Mouse (Mus musculus): ENCODE measurements around the gene Rassf1. TPM values are rescaled to one million over a fixed set of nuclear protein-coding genes. Genes with fewer than 3 reads are reported as not detected.
"Not testable (repeated sequence)": the region's sequence is repeated elsewhere in the genome, so short reads cannot be mapped to it uniquely, and the experiment has no call there.

Rassf1 gene
- total RNA-seq, 2 experiments from 2014 or later: 16.3 to 18.1 TPM

DNA sequence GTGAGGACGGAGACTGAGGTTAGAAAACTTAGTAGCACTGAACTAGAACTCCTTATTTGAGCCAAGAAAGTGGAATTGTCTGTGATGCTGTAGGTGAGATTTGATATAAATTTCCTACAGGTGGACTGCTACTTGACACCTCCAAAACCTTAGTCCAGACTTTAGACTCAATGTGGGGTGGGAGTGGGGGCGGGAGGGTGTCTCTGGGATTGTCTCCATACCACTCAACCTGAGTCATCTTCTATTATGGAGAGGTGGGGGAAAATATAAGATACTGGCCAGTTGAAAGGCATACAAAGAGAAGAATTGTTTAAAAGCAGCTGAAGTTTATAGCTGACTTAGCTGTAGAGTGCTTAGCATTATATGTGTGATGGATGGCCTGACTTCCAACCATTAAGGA, 4.3 kb downstream of the Rassf1 start:
- DNase-seq (ENCODE audit: low spot score in 2 of 2): no peak

DNA sequence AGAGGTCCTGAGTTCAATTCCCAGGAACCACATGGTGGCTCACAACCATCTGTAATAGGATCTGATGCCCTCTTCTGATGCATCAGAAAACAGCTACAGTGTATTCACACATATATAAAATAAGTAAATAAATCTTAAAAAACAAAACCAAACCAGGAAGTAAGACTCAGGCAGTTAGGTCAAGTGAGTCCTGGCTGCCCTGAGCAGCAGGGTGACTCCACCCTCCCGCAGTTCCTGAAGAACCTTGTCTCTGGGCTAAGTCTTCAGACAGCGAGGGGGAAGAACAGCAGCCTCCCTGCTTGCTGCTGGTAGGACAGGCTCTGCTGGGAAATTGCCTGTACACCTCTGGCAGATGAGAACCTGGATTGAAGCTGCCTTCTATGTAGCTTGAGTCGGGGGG, 5.0 kb downstream of the Rassf1 start:
- no peak for DNase-seq (ENCODE audit: low spot score in 2 of 2)

DNA sequence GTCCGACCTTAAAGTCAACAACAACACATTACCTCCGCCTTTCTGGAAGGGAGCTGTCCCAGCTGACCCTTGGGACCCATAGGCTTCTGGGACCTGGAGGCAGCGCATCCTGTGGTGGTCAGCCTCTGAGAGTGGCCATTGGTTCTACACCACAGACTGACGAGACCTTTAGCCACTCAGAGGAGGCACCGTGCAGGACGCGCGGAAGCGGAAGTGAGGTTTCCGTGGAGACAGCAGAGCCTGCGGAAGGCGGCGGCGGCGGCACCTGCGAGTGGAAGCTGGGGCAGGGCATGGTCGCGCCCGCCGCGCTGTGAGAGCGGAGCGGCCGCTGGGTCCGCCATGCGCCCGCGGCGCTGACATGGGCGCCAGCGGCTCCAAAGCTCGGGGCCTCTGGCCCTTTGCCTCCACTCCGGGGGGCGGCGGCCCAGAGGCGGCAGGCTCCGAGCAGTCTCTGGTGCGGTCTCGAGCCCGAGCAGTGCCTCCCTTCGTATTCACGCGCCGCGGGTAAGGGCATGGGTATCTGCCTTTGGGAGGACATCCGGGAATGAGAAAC, 11.8 kb downstream of the Rassf1 start, which contains the start of gene Tusc2:
Gene Tusc2, plus strand, starts transcription at position 227 of the 553 bp plus-strand sequence.
- peak; percentile 95 to 98 for DNase-seq (ENCODE audit: low spot score in 2 of 2)

DNA sequence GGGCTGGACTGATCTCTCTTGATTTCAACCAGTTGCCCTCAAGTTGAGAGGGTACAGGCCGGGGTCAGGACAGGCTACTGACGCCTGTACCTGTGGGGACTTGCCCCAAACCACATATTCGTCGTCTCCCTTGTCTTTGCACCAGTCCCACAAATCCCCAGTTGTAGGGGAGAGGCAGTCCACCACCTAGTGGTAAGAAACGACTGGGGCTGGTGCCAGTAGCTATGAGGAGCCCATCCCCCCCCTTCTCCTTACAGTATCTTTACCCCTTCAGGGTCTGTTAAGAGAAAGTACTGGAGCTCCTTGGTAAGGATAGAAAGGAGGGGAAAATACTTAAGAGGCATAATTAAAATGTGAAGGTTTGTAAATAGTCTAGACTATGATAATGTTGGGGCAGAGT, 14.2 kb downstream of the Rassf1 start:
- not testable (repeated sequence) for DNase-seq (ENCODE audit: low spot score in 2 of 2)

DNA sequence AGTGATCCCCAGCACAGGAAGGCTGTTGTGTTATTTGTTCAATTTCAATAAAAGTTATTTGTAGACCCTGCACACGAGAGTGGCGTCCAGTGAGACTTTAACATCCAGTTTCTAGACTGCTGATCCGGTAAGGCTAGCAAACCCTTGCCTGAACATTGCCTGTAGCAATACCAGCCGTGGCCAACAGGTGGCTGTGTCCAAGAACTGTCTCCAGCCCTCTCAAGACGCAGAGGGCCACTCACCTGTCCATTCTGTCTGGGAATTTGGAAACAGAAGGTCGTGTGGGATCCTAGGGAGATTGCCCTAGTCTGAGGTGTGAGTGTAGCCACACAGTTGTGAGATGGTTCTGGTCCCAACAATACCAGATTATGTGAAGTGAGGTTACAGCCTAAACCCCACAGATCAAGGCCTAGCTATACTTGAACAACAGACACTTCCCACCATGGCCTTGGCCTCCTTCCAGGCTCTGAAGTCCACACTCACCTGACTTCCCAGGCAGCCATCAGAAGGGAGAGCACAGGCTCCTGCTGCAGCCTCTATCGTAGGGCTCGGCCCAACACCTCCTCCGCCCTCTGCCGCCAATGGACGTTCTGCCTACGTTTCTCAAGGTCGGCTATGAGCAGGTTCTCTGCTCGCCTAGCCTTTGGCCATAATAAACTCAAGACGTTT, 14.8 kb downstream of the Rassf1 start:
- peak in 1 of 2 experiments; percentile 79 for DNase-seq (ENCODE audit: low spot score in 2 of 2)

DNA sequence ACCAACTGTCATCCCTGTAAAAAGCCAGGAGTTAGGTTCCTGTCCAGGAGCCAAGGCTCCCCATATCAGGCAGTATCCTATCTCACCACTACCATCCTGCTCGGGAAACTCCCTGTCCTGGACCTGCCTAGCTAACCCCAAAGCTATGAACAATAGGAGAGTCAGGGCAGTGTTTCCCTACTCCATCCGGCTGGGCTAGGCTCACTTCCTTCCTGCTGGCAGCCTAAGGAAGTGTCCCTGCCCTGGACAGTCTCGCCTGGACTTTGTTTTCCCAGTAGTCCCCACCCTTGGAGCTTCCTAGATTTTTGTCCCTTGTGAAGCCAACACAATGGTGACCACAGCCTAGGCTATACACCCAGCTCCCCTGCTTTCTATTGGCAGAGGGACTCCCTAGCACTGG, 15.5 kb downstream of the Rassf1 start:
- no peak for DNase-seq (ENCODE audit: low spot score in 2 of 2)

DNA sequence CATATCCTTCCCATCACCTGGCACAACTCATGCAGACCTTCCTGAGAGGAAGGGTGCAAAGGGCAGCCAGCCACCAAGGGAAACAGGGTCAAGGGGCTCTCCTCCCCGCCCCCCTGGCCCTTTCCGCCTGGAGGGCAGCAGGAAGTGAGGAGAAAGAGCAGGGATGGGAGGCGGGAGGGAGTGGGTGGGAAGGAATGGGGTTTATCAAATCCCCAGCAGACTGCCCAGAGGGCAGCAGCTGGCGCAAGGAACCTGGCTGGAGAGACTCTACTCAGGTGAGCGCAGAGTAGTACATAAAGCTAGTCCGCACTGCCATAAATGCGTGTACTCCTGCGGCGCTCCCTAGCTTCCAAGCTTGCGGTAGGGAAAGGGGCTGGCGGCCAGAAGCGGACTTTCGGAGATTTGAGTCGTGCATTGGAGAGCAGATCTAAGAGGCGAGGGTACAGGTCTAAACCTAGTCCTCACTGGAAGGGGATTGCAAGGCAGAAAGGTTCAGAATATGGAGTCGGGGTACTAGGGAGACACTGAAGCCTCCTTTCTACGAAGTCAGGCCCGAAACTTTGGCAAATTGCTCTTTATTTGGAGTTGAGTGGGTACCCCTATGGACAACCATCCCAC, 16.5 kb downstream of the Rassf1 start, which contains the start of gene Hyal2:
Gene Hyal2, plus strand, starts transcription at position 244 of the 618 bp plus-strand sequence.
- no peak for DNase-seq (ENCODE audit: low spot score in 2 of 2)

DNA sequence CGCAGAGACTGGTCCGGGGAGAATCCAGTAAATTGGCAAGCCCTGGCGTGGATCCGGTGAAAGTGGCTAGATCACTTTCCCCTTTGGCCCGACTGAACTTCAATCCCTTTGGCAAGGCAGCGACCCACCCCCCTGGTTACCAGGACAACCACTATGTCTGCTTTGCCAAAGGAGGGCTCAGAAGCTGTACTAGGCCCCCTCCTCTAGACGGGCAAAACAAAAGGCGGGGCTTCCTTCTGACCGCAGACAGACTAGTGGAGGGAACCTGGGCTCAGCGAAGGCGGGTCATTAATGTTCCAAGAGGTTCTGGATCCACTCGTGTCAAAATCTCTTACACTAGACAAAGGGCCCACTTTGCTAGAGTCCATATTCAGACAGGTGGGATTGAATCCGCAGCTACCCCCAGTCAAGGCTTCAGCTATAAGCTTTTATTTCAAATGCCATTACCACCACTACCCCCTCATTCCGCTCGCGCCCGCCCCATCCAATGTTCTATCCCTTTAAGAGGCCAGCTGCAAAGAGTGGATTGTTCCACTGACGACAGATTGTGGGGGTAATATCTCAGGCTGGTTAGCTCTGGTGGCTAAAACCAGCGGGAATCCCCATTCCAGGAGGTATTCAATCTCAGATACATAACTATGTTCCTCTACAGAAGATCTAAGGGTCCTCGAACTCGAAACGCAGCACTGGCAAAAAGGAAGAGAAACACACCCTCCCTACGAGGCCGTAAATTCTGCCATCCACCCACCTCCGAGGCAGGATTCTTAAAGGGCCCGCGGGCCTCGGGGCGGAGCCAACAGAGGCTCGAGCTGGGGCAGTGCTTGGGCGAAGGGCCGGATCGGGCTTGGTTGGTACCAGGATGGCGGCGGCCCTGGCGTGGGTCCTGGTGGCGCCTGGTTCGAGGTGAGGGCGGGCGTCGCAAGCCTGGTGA, 17.2 kb downstream of the Rassf1 start:
- DNase-seq (ENCODE audit: low spot score in 2 of 2): peak in 1 of 2 experiments; percentile 84

DNA sequence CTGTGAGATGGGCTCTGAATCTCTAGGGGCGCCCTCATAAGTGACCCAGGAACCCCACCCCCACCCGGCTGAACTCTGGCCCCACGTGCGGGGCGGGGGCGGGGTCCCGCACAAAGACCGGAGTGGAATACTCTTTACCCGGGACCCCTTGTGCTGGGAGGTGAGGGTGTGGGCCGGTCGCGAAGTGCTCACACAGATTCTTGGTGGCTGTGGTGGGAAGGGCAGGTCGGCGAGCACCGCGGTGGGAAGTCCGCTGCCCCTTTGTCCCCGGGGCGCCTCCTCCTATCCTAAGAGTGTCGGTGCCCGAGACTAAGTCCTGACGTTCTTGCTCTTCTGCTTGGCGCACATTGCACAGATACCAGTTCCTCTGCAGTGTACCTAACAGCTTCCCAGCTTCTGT, 17.9 kb downstream of the Rassf1 start:
- DNase-seq (ENCODE audit: low spot score in 2 of 2): no peak

DNA sequence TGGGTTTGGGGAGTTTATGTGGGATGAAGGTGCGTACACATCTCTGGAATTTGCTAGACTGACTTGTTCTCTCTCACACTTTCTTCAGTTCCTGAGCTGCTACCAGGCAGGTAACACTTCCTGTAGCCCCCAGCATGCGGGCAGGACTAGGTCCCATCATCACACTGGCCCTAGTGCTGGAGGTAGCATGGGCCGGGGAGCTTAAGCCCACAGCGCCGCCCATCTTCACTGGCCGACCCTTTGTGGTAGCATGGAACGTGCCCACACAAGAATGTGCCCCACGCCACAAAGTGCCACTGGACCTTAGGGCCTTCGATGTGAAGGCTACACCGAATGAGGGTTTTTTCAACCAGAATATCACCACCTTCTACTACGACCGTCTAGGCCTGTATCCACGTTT, 18.7 kb downstream of the Rassf1 start:
- no peak for DNase-seq (ENCODE audit: low spot score in 2 of 2)

DNA sequence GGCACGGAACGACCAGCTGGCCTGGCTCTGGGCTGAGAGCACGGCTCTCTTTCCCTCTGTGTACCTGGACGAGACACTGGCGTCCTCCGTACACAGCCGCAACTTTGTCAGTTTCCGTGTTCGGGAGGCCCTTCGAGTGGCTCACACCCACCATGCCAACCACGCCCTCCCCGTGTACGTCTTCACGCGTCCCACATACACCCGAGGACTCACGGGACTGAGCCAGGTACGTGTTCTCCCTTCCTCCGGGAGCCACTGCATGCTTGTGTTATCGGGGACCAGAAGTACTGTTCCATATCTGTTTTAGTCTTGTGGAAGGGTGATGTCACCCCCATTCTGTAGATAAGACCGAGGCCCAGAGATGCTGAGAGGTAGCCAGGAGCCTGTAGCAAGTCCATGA, 19.5 kb downstream of the Rassf1 start:
- no peak for DNase-seq (ENCODE audit: low spot score in 2 of 2)

DNA sequence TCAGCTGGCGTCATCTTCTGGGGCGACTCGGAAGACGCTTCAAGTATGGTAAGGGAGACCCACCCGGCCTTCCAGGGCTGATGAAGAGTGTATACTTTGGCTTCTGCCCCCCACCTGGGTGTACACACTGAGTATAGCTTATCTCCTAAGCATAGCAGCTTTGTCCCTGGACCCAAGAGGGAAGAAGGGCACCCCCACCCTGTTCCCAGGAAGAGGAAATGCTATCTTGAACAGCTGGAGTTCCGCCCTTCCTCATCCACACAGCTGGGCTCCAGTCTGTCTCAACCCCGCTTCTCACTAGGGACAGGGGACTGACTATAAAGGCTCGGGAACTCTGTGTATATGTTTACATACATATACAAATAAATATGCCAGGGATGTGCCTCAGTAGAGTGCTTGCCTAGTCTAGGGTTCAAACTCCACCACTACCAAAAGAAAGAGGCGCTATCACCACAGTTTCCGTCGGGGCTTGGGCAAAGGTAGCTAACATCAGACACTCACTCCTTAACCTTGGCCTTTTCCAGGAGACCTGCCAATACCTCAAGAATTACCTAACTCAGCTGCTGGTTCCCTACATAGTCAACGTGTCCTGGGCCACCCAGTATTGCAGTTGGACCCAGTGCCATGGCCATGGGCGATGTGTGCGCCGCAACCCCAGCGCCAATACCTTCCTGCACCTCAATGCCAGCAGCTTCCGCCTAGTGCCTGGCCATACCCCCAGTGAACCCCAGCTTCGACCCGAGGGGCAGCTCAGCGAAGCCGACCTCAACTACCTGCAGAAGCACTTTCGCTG, 20.4 kb downstream of the Rassf1 start:
- no peak for DNase-seq (ENCODE audit: low spot score in 2 of 2)

DNA sequence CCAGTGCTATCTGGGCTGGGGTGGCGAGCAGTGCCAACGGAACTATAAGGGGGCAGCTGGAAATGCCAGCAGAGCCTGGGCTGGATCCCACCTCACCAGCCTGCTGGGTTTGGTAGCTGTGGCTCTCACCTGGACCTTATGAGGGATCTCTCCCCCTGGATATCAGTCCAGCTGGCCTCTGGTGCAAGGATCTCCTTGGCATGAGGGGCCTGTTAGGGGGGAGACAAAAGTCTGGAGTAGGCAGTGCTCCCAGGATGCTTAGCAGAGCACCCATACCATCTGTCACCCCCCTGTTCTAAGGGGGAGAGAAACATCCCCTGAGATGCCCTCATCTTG, 20.9 kb downstream of the Rassf1 start:
- DNase-seq (ENCODE audit: low spot score in 2 of 2): no peak

DNA sequence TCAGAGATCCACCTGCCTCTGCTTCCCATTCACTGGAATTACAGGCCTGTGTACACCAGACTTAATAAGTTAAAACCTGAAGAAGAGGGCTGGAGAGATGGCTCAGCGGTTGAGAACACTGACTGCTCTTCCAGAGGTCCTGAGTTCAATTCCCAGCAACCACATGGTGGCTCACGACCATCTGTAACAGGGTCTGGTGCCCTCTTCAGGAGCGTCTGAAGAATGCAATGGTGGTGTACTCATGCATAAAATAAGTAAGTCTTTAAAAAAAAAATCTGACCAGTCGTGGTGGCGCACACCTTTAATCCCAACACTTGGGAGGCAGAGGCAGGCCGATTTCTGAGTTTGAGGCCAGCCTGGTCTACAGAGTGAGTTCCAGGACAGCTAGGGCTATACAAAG, 22.4 kb downstream of the Rassf1 start:
- DNase-seq (ENCODE audit: low spot score in 2 of 2): not testable (repeated sequence)

DNA sequence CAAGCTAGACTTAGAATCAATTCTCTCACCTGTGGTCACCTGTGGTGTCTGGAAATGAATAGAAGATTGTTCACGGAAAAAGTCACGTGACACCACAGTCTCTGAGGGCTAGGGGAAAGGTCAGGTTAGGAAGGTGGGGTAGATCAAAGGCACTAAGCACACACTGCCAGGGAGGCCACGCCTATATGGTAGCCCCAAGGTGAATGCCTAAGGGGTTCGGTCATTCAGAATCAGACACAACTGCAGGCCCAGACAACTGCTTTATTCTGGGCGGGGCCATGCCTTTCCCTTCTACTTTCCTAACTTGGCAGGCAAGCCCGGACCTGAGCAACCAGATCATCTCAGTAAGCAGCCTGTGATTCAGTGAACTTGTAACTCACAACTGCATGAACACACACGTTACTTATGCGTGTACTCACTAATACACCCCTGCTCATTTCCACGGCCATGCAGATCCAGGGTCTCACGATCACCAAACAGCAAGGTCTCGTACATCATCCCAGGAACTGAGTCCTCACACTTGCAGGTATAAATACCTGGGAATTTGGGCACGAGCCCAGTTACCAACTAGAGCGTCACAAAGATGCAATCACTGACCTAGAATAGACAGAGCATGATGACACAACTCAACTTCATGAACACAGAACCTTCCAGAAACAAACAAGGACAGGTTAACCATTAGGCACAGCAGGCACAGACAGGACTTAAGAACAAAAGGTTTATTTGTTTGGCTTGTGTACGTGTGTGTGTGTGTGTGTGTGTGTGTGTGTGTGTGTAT, 24.4 kb downstream of the Rassf1 start:
- no peak for DNase-seq (ENCODE audit: low spot score in 2 of 2)

DNA sequence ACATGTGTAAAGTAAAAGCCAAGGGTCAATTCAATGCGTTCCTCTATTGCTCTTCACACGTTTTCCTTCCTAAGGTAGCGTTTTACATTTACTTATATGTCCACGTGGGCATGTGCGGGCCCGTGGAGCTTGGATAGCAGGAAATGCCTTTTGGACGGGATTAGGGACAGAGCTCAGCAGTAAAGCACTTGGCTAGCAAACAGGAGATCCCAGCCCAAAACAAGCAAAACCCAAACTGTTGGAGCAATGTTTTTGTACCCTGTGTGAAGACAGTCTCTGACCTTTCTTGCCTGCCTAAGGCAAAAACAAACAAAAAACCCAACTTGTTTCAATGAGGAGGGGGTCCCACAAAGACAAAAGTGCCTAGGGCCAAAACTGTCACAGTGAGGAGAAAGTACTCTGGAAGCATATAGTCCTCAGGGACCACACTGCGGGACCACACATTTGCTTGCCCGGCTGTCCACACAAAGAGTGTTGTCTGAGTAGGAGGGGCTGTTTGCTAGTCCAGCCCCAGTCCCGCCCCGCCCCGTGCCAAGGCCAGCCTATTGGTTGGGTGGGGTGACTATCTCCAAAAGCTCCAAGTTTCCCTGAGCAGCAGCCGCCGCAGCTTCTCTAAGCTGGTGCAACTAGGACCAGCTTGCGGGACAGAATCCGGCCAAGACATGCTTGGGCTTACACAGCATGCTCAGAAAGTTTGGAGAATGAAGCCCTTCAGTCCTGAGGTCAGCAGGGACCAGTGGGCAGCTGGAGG, 25.2 kb downstream of the Rassf1 start, which contains the start of gene Hyal1:
Gene Hyal1, plus strand, starts transcription at position 571 of the 751 bp plus-strand sequence.
- DNase-seq (ENCODE audit: low spot score in 2 of 2): peak in 1 of 2 experiments; percentile 49

DNA sequence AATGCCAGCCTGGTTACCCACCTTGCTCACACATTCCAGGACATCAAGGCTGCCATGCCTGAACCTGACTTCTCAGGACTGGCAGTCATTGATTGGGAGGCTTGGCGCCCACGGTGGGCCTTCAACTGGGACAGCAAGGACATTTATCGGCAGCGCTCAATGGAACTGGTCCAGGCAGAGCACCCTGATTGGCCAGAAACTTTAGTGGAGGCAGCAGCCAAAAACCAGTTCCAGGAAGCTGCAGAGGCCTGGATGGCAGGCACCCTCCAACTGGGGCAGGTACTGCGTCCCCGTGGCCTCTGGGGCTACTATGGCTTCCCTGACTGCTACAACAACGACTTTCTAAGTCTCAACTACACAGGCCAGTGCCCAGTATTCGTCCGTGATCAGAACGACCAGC, 26.5 kb downstream of the Rassf1 start:
- no peak for DNase-seq (ENCODE audit: low spot score in 2 of 2)

DNA sequence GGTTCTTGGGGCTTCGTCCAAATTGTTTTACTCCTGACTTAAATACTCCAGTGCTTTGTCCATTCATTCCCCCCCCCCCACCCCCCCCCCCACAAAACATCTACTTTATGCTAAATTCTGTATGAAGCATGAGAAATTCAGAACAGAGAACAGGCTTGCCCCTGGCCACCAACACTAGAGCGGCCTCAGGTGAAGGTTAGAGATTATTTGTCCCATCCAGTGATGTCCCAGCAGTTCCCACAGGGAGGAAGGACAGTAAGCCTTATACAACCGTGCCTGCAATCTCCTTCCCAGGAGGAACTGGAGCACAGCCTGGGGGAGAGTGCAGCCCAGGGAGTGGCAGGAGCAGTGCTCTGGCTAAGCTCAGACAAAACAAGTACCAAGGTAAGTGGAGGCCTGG, 27.2 kb downstream of the Rassf1 start, which contains the start of gene Naa80:
Gene Naa80, plus strand, starts transcription at position 301 of the 400 bp plus-strand sequence.
- no peak for DNase-seq (ENCODE audit: low spot score in 2 of 2)
